Mouse (Mus musculus) myocyte (in vitro differentiated cells): Measurements from ENCODE around the gene Edn2.

Source experiments
- E2F4 ChIP-seq: IDR thresholded peaks from one replicate; pipeline ENCODE4 v1.6.1; 2011; ENCODE audit warnings: mild to moderate bottlenecking, control low read depth, moderate library complexity; ENCODE audit not compliant: insufficient read depth
- MAX ChIP-seq: IDR thresholded peaks from one replicate; pipeline ENCODE4 v1.6.1; 2011; ENCODE audit warnings: low read depth, mild to moderate bottlenecking, control low read depth
- MYOD1 ChIP-seq, 3 experiments: IDR thresholded peaks; one replicate each; pipeline ENCODE4 v1.6.1; 2011; ENCODE audit warnings: control low read depth in 2 of 3, low read depth in 2 of 3, mild to moderate bottlenecking in 2 of 3, moderate library complexity in 1 of 3; ENCODE audit not compliant: insufficient read length in 2 of 3, control insufficient read depth in 1 of 3
- POLR2A ChIP-seq: IDR thresholded peaks from one replicate; pipeline ENCODE4 v1.6.1; 2011; ENCODE audit warnings: low read depth, mild to moderate bottlenecking, control low read depth, moderate library complexity; ENCODE audit not compliant: insufficient read length
- POLR2AphosphoS2 ChIP-seq: IDR thresholded peaks from one replicate; pipeline ENCODE4 v1.6.1; 2011; ENCODE audit warnings: low read depth, control low read depth; ENCODE audit not compliant: insufficient read length
- REST ChIP-seq: IDR thresholded peaks from one replicate; pipeline ENCODE4 v1.6.1; 2011; ENCODE audit warnings: mild to moderate bottlenecking, control low read depth, moderate library complexity; ENCODE audit not compliant: insufficient read depth, insufficient read length
- SRF ChIP-seq: IDR thresholded peaks from one replicate; pipeline ENCODE4 v1.6.1; 2011; ENCODE audit warnings: low read depth; ENCODE audit not compliant: control insufficient read depth, insufficient read length
- TCF12 ChIP-seq: IDR thresholded peaks from one replicate; pipeline ENCODE4 v1.6.1; 2011; ENCODE audit warnings: mild to moderate bottlenecking, control low read depth; ENCODE audit not compliant: poor library complexity, insufficient read depth, severe bottlenecking
- TCF3 ChIP-seq: IDR thresholded peaks from one replicate; pipeline ENCODE4 v1.6.1; 2011; ENCODE audit warnings: low read depth, control low read depth; ENCODE audit not compliant: insufficient read length
- USF1 ChIP-seq: IDR thresholded peaks from one replicate; pipeline ENCODE4 v1.6.1; 2011; ENCODE audit warnings: low read depth, mild to moderate bottlenecking, control low read depth, moderate library complexity

GRCm38 (mm10) chr4:120172050-120172684, 11.2 kb downstream of the Edn2 start:
- TF ChIP-seq REST = no peak
- TF ChIP-seq MYOD1 (IDR thresholded peaks at IDR 0.05; ENCODE audit: control insufficient read depth in 1 of 3, insufficient read length in 2 of 3, low read depth in 2 of 3) = peak in 1 of 3 experiments; percentile 75
- no peak for TF ChIP-seq USF1
- TF ChIP-seq TCF3 = no peak
- TF ChIP-seq POLR2A = no peak
- TF ChIP-seq MAX = no peak
- TF ChIP-seq E2F4 = no peak
- no peak for TF ChIP-seq SRF
- no peak for TF ChIP-seq TCF12
- TF ChIP-seq POLR2AphosphoS2 = no peak
